Mouse (Mus musculus) CD8-positive naive resting alpha-beta T cell, adult 57 days (primary cell): ENCODE measurements around the gene Gm11115. TPM values are rescaled to one million over a fixed set of nuclear protein-coding genes. Genes with fewer than 3 reads are reported as not detected.

Experiments
- total RNA-seq: library from RNA; stranded (reverse); gene quantifications from one replicate; pipeline ENCODE4 v1.2.4, GENCODE M21; 2023

Gm11115 gene
- not detected for total RNA-seq

GRCm38 (mm10) chr5:88153999-88154398 lies at the start of gene Gm11115:
Gene Gm11115 (minus strand): TSS chr5:88154099.

GRCm38 (mm10) chr5:88111430-88111829 lies 42.5 kb downstream of the Gm11115 start, which contains the start of gene Gm11116:
Gene Gm11116 (minus strand): TSS chr5:88111530.

Other genes starting within 250 kb of the Gm11115 start
- gene Csn3, start 228.5 kb downstream of the Gm11115 start, total RNA-seq, result not detected
- gene 2310003L06Rik, start 184.6 kb downstream of the Gm11115 start, total RNA-seq, result not detected
- not detected for gene Gm28434, start 184.6 kb downstream of the Gm11115 start, total RNA-seq
- gene Cabs1, start 174.7 kb downstream of the Gm11115 start, total RNA-seq, result not detected
- not detected for gene Smr3a, start 151.6 kb downstream of the Gm11115 start, total RNA-seq
- gene Smr2, start 67.5 kb downstream of the Gm11115 start, total RNA-seq, result not detected
- gene Gm11116, start 42.6 kb downstream of the Gm11115 start, total RNA-seq, result not detected
- gene Gm7714, start 114.8 kb upstream of the Gm11115 start, total RNA-seq, result not detected
- not detected for gene Prol1, start 163.2 kb upstream of the Gm11115 start, total RNA-seq
- not detected for gene Amtn, start 222.0 kb upstream of the Gm11115 start, total RNA-seq